Mouse (Mus musculus) liver, embryonic 11.5 days (tissue): ENCODE data around the gene Ncam1. TPM values are rescaled to one million over a fixed set of nuclear protein-coding genes. Genes with fewer than 3 reads are reported as not detected.

Source experiments
- ATAC-seq: fragments of 200-750 bp; cut with Nextera tagmentation; replicated peaks from 2 replicates; pipeline ENCODE4 v1.8.0; 2017; ENCODE audit warnings: moderate number of reproducible peaks, mild to moderate bottlenecking, moderate TSS enrichment, moderate library complexity; ENCODE audit not compliant: low FRiP score
- DNase-seq: peaks from one replicate; pipeline ENCODE4 v3.0.0-alpha.2; 2017; ENCODE audit warnings: low spot score
- H3K27ac ChIP-seq: fragments of 300-500 bp; sonication (generic); 2 replicates; pipeline ENCODE4 v1.5.1; 2014; ENCODE audit warnings: mild to moderate bottlenecking, low read depth, low read length, control low read depth
- H3K27me3 ChIP-seq: fragments of 300-500 bp; sonication (generic); replicated peaks from 2 replicates; pipeline ENCODE4 v1.6.1; 2014; ENCODE audit warnings: low read length, mixed read lengths; ENCODE audit not compliant: control insufficient read depth, insufficient read depth
- H3K36me3 ChIP-seq: fragments of 300-500 bp; sonication (generic); 2 replicates; pipeline ENCODE4 v1.6.1; 2014; ENCODE audit warnings: mild to moderate bottlenecking, low read length, moderate library complexity, mixed read lengths; ENCODE audit not compliant: control insufficient read depth, insufficient read depth
- H3K4me1 ChIP-seq: fragments of 300-500 bp; sonication (generic); replicated peaks from 2 replicates; pipeline ENCODE4 v1.6.1; 2014; ENCODE audit warnings: low read length, mixed read lengths; ENCODE audit not compliant: control insufficient read depth, insufficient read depth
- H3K4me2 ChIP-seq: fragments of 300-500 bp; sonication (generic); 2 replicates; pipeline ENCODE4 v1.6.1; 2014; ENCODE audit warnings: mild to moderate bottlenecking, control low read depth, moderate library complexity
- H3K4me3 ChIP-seq: fragments of 300-500 bp; sonication (generic); 2 replicates; pipeline ENCODE4 v1.5.1; 2014; ENCODE audit warnings: low read depth, low read length, control low read depth
- H3K9ac ChIP-seq: fragments of 300-500 bp; sonication (generic); 2 replicates; pipeline ENCODE4 v1.6.1; 2014; ENCODE audit warnings: low read depth, low read length, control low read depth
- H3K9me3 ChIP-seq: fragments of 300-500 bp; sonication (generic); 2 replicates; pipeline ENCODE4 v1.6.1; 2016; ENCODE audit warnings: low read length, inconsistent platforms, mixed read lengths; ENCODE audit not compliant: control insufficient read depth
- WGBS: fragments of 180-500 bp; shearing (Covaris S2); extraction: QIAGEN DNeasy Blood & Tissue Kit; methylation state at CpG from one replicate; pipeline ENCODE4 v1.1.7; 2014; 5-methylcytosine and 5-hydroxymethylcytosine counted together
- polyA plus RNA-seq: library from polyadenylated mRNA; unstranded; fragments of >200 nt; fragmentation: Nextera tagmentation; extraction: Ambion mirVana; gene quantifications from 2 replicates; pipeline ENCODE4 v1.2.1, GENCODE M21; 2014

The Ncam1 gene
- polyA plus RNA-seq, 1 experiment from 2014 or later, result 20.1 TPM

GRCm38 (mm10) chr9:49510666-49511065 is 288.1 kb downstream of the Ncam1 start:
- Histone ChIP-seq H3K27ac (no peak overlapping the region), H3K4me1 (no peaks in the 10 kb centered on the region), H3K9me3 (no peaks in the 10 kb centered on the region), H3K27me3 (no peaks in the 10 kb centered on the region), H3K36me3 (no peaks in the 10 kb centered on the region; the same call in 1 of the 2 replicates), H3K9ac (no peak overlapping the region), H3K4me3 (no peak overlapping the region), H3K4me2 (no peak overlapping the region)
- ATAC-seq, result no peak
- 87% methylated on average over 4 of the region's 4 CpGs for WGBS
- no peak for DNase-seq

DNA sequence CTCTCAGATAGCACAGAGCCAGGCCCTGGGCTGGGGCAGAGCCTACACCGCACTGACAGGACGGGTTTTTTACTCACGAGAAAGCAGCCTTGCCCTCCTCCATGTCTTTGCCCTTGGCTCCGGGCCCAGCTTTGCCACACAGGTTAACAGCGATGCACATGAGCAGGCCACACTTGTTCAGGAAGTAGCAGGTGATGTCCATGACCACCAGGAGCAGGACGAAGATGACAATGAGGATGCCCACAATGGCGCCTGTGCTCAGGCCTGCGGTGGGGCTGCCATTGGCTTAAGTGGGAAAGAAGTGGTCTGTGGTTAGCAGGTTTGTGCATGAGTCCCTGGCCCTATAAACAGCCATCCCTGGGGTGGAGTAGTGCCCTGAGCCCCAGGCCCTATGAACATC is 289.1 kb downstream of the Ncam1 start:
- H3K36me3 ChIP-seq, result no peaks in the 10 kb centered on the region; the same call in 1 of the 2 replicates
- H3K4me1 ChIP-seq, result no peaks in the 10 kb centered on the region
- H3K4me3 ChIP-seq, result no peak overlapping the region
- DNase-seq (no peak), ATAC-seq (no peak)
- no peak overlapping the region for H3K27ac ChIP-seq
- no peak overlapping the region for H3K9ac ChIP-seq
- no peaks in the 10 kb centered on the region for H3K27me3 ChIP-seq
- no peaks in the 10 kb centered on the region for H3K9me3 ChIP-seq
- H3K4me2 ChIP-seq, result no peak overlapping the region
- WGBS, result 84% methylated on average over 8 of the region's 8 CpGs

DNA sequence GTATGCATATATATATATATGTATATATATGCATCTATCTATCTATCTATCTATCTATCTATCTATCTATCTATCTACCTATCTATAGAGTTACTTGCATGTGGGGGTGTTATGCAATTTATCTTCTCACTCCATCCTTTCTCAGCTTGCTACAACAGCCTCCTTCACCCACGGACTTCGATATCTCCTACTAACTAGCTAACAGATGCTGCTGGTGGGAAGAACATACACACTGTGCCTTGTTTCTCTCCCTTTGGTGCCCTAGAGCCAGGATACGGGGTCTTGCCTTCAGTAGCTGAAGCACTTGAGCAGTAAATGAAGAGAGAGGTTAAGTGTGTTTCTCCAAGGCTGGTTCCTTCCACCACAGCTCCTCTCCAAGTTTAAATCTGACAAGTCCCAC is 289.6 kb downstream of the Ncam1 start:
- no peak overlapping the region for H3K4me3 ChIP-seq
- no peak overlapping the region for H3K4me2 ChIP-seq
- no peak overlapping the region for H3K27ac ChIP-seq
- H3K4me1 ChIP-seq, result no peaks in the 10 kb centered on the region
- no peaks in the 10 kb centered on the region; the same call in 1 of the 2 replicates for H3K36me3 ChIP-seq
- DNase-seq (no peak), ATAC-seq (no peak)
- WGBS, result 89% methylated on average over 3 of the region's 3 CpGs
- H3K27me3 ChIP-seq, result no peaks in the 10 kb centered on the region
- no peaks in the 10 kb centered on the region for H3K9me3 ChIP-seq
- H3K9ac ChIP-seq, result no peak overlapping the region

GRCm38 (mm10) chr9:49507829-49508585 is 290.7 kb downstream of the Ncam1 start:
- ATAC-seq (no peak), DNase-seq (no peak)
- Histone ChIP-seq H3K4me3 (no peak overlapping the region), H3K9me3 (no peaks in the 10 kb centered on the region), H3K9ac (no peak overlapping the region), H3K27ac (no peak overlapping the region), H3K36me3 (no peaks in the 10 kb centered on the region; the same call in 1 of the 2 replicates), H3K4me1 (no peaks in the 10 kb centered on the region), H3K4me2 (no peak overlapping the region), H3K27me3 (no peaks in the 10 kb centered on the region)
- 64% methylated on average over 9 of the region's 9 CpGs for WGBS

DNA sequence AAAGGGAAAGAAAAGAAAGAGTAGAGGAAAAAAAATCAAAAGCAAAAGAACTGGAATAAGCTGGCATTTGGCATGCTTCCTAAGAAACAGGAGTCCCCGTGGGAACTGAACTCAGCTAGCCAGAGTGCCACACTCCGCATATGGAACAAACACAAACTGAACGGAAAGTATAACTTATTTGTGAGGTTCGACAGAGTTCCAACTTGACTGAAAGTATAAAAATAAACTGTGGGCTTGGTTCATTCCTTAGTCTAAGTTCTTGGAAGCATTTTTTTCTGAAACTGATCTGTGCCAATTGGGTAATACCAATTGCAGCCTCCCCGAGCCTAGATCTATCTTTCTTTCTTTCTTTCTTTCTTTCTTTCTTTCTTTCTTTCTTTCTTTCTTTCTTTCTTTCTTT is 294.1 kb downstream of the Ncam1 start:
- Histone ChIP-seq H3K4me1 (no peaks in the 10 kb centered on the region), H3K36me3 (no peaks in the 10 kb centered on the region; the same call in 1 of the 2 replicates), H3K27ac (no peak overlapping the region), H3K27me3 (no peaks in the 10 kb centered on the region), H3K9me3 (no peaks in the 10 kb centered on the region), H3K9ac (no peak overlapping the region), H3K4me3 (no peak overlapping the region), H3K4me2 (no peak overlapping the region)
- DNase-seq, result no peak
- no peak for ATAC-seq
- WGBS, result 82% methylated on average over 5 of the region's 5 CpGs

GRCm38 (mm10) chr9:49502245-49502644 is 296.5 kb downstream of the Ncam1 start:
- Histone ChIP-seq H3K4me1 (no peaks in the 10 kb centered on the region), H3K9me3 (no peaks in the 10 kb centered on the region), H3K9ac (no peak overlapping the region), H3K4me3 (no peak overlapping the region), H3K36me3 (no peaks in the 10 kb centered on the region; the same call in 1 of the 2 replicates), H3K4me2 (no peak overlapping the region), H3K27ac (no peak overlapping the region), H3K27me3 (no peaks in the 10 kb centered on the region)
- DNase-seq, result no peak
- no peak for ATAC-seq
- 83% methylated on average over 4 of the region's 4 CpGs for WGBS

GRCm38 (mm10) chr9:49499878-49500277 is 298.8 kb downstream of the Ncam1 start:
- Histone ChIP-seq H3K4me3 (no peak overlapping the region), H3K4me2 (no peak overlapping the region), H3K9me3 (no peaks in the 10 kb centered on the region), H3K4me1 (no peaks in the 10 kb centered on the region), H3K9ac (no peak overlapping the region), H3K27ac (no peak overlapping the region), H3K36me3 (no peaks in the 10 kb centered on the region), H3K27me3 (no peaks in the 10 kb centered on the region)
- WGBS, result 76% methylated on average over 2 of the region's 2 CpGs
- DNase-seq (no peak), ATAC-seq (no peak)

DNA sequence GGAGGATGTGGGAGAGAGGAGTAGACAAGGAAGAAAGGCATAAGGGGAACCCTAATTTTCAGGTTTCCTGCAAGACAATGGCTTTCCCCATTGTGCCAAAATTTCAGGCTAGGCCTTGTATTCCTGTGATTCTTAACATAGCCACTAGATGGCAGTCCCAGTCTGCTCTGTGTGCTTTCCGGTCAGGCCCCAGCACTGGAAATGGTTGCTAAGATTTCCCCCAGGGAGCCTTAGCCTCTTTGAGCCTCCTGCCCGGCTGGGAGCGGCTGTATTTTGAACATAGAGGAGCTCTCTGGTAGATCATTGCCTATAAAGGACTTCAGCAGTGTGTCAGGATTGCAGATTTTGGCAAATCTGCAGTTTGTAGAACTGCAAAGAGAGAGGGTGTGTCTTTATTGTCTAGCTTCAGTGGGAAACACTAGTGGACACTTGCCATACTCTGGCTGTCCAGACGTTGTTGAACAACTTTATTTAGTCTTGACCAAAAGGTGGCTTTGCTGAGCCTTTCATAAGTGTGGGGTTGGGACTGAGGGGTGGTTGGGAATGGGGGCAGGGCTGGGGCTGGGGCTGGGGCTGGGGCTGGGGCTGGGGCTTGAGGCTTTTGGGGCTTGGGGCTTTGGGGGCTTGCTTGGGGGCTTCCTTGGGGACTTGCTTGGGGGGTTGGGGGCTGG is 304.6 kb downstream of the Ncam1 start:
- DNase-seq, result peak; percentile 44
- H3K27me3 ChIP-seq, result no peaks in the 10 kb centered on the region; the same call in 1 of the 2 replicates
- no peak for ATAC-seq
- H3K9ac ChIP-seq, result no peak overlapping the region
- H3K4me3 ChIP-seq, result no peak overlapping the region
- WGBS, result 11% methylated on average over 4 of the region's 4 CpGs
- H3K9me3 ChIP-seq, result no peaks in the 10 kb centered on the region
- no peak overlapping the region for H3K4me2 ChIP-seq
- no peaks in the 10 kb centered on the region for H3K36me3 ChIP-seq
- H3K4me1 ChIP-seq, result no peaks in the 10 kb centered on the region
- H3K27ac ChIP-seq, result no peak overlapping the region

- ATAC-seq (no peak), DNase-seq (peak; percentile 3)
These were observed 308.1 kb downstream of the Ncam1 start for GRCm38 (mm10) chr9:49490609-49491008.

More at GRCm38 (mm10) chr9:49490609-49491008, 308.1 kb downstream of the Ncam1 start:
- Histone ChIP-seq H3K4me2 (no peak overlapping the region), H3K36me3 (no peaks in the 10 kb centered on the region), H3K27ac (no peak overlapping the region), H3K4me3 (no peak overlapping the region), H3K9me3 (no peaks in the 10 kb centered on the region), H3K4me1 (peaks cover under 1% of the 10 kb centered on the region; the same call in 1 of the 2 replicates), H3K27me3 (no peaks in the 10 kb centered on the region; the same call in 1 of the 2 replicates), H3K9ac (no peak overlapping the region)
- 85% methylated on average over 4 of the region's 4 CpGs for WGBS
